Mouse (Mus musculus): ENCODE results near the gene Acot7. TPM values are rescaled to one million over a fixed set of nuclear protein-coding genes. Genes with fewer than 3 reads are reported as not detected.

Acot7 gene
- polyA plus RNA-seq, 1 experiment from 2014 or later: 51.1 TPM

GRCm38 (mm10) chr4:152201492-152201891, 23.6 kb downstream of the Acot7 start:
- DNase-seq (ENCODE audit: low spot score): no peak
- ATAC-seq (replicated peaks; ENCODE audit: low FRiP score): 0 out of 2 replicates have a peak, but pooled peaks have one; percentile 14
- H3K9me3 ChIP-seq (ENCODE audit: control insufficient read depth, low read length): no peaks in the 10 kb centered on the region
- no peak overlapping the region for H3K4me3 ChIP-seq (ENCODE audit: low read depth, low read length)
- no peaks in the 10 kb centered on the region for H3K27me3 ChIP-seq (replicated peaks; ENCODE audit: control insufficient read depth, insufficient read depth, low read length)
- no peak overlapping the region for H3K9ac ChIP-seq (ENCODE audit: low read depth, low read length)
- 33% methylated on average over 6 of the region's 6 CpGs for WGBS
- no peaks in the 10 kb centered on the region for H3K36me3 ChIP-seq (ENCODE audit: control insufficient read depth, insufficient read depth, low read length)
- H3K4me1 ChIP-seq (replicated peaks; ENCODE audit: control insufficient read depth, insufficient read depth, low read length): peaks cover 44% of the 10 kb centered on the region
- H3K4me2 ChIP-seq: no peak overlapping the region
- no peak overlapping the region for H3K27ac ChIP-seq (ENCODE audit: low read depth, low read length)

GRCm38 (mm10) chr4:152202418-152202817, 24.5 kb downstream of the Acot7 start:
- Histone ChIP-seq H3K27ac (ENCODE audit: low read depth, low read length) (no peak overlapping the region), H3K4me2 (no peak overlapping the region), H3K4me3 (ENCODE audit: low read depth, low read length) (no peak overlapping the region), H3K36me3 (ENCODE audit: control insufficient read depth, insufficient read depth, low read length) (no peaks in the 10 kb centered on the region), H3K9ac (ENCODE audit: low read depth, low read length) (no peak overlapping the region), H3K27me3 (replicated peaks; ENCODE audit: control insufficient read depth, insufficient read depth, low read length) (no peaks in the 10 kb centered on the region), H3K4me1 (replicated peaks; ENCODE audit: control insufficient read depth, insufficient read depth, low read length) (peaks cover 38% of the 10 kb centered on the region), H3K9me3 (ENCODE audit: control insufficient read depth, low read length) (no peaks in the 10 kb centered on the region)
- no peak for DNase-seq (ENCODE audit: low spot score)
- ATAC-seq (replicated peaks; ENCODE audit: low FRiP score): no peak
- 72% methylated on average over 1 of the region's 1 CpGs for WGBS

- 73% methylated on average over 3 of the region's 3 CpGs for WGBS
- no peaks in the 10 kb centered on the region for H3K9me3 ChIP-seq (ENCODE audit: control insufficient read depth, low read length)
- no peak overlapping the region for H3K9ac ChIP-seq (ENCODE audit: low read depth, low read length)
- DNase-seq (ENCODE audit: low spot score): no peak
- H3K27ac ChIP-seq (ENCODE audit: low read depth, low read length): no peak overlapping the region
- H3K4me2 ChIP-seq: no peak overlapping the region
- H3K4me1 ChIP-seq (replicated peaks; ENCODE audit: control insufficient read depth, insufficient read depth, low read length): peaks cover 34% of the 10 kb centered on the region
- ATAC-seq (replicated peaks; ENCODE audit: low FRiP score): no peak
- no peaks in the 10 kb centered on the region for H3K27me3 ChIP-seq (replicated peaks; ENCODE audit: control insufficient read depth, insufficient read depth, low read length)
- no peaks in the 10 kb centered on the region for H3K36me3 ChIP-seq (ENCODE audit: control insufficient read depth, insufficient read depth, low read length)
- no peak overlapping the region for H3K4me3 ChIP-seq (ENCODE audit: low read depth, low read length)
Measured at GRCm38 (mm10) chr4:152202905-152203304, 25.0 kb downstream of the Acot7 start.

GRCm38 (mm10) chr4:152204663-152205062, 26.7 kb downstream of the Acot7 start:
- Histone ChIP-seq H3K4me2 (no peak overlapping the region), H3K27ac (ENCODE audit: low read depth, low read length) (no peak overlapping the region), H3K4me3 (ENCODE audit: low read depth, low read length) (no peak overlapping the region), H3K4me1 (replicated peaks; ENCODE audit: control insufficient read depth, insufficient read depth, low read length) (peaks cover 32% of the 10 kb centered on the region), H3K27me3 (replicated peaks; ENCODE audit: control insufficient read depth, insufficient read depth, low read length) (no peaks in the 10 kb centered on the region), H3K36me3 (ENCODE audit: control insufficient read depth, insufficient read depth, low read length) (no peaks in the 10 kb centered on the region), H3K9me3 (ENCODE audit: control insufficient read depth, low read length) (no peaks in the 10 kb centered on the region), H3K9ac (ENCODE audit: low read depth, low read length) (no peak overlapping the region)
- DNase-seq (ENCODE audit: low spot score) (no peak), ATAC-seq (replicated peaks; ENCODE audit: low FRiP score) (peak; percentile 74)
- 76% methylated on average over 6 of the region's 6 CpGs for WGBS

GRCm38 (mm10) chr4:152206199-152206598, 28.3 kb downstream of the Acot7 start:
- DNase-seq (ENCODE audit: low spot score) (no peak), ATAC-seq (replicated peaks; ENCODE audit: low FRiP score) (no peak)
- no peaks in the 10 kb centered on the region for H3K27me3 ChIP-seq (replicated peaks; ENCODE audit: control insufficient read depth, insufficient read depth, low read length)
- H3K9me3 ChIP-seq (ENCODE audit: control insufficient read depth, low read length): no peaks in the 10 kb centered on the region
- H3K4me3 ChIP-seq (ENCODE audit: low read depth, low read length): no peak overlapping the region
- peaks cover 21% of the 10 kb centered on the region for H3K4me1 ChIP-seq (replicated peaks; ENCODE audit: control insufficient read depth, insufficient read depth, low read length)
- H3K36me3 ChIP-seq (ENCODE audit: control insufficient read depth, insufficient read depth, low read length): no peaks in the 10 kb centered on the region
- no peak overlapping the region for H3K4me2 ChIP-seq
- H3K27ac ChIP-seq (ENCODE audit: low read depth, low read length): no peak overlapping the region
- H3K9ac ChIP-seq (ENCODE audit: low read depth, low read length): no peak overlapping the region
- 68% methylated on average over 6 of the region's 6 CpGs for WGBS

GRCm38 (mm10) chr4:152209623-152210022, 31.7 kb downstream of the Acot7 start:
- no peaks in the 10 kb centered on the region for H3K27me3 ChIP-seq (replicated peaks; ENCODE audit: control insufficient read depth, insufficient read depth, low read length)
- ATAC-seq (replicated peaks; ENCODE audit: low FRiP score) (no peak), DNase-seq (ENCODE audit: low spot score) (no peak)
- peaks cover 13% of the 10 kb centered on the region for H3K4me1 ChIP-seq (replicated peaks; ENCODE audit: control insufficient read depth, insufficient read depth, low read length)
- no peak overlapping the region for H3K9ac ChIP-seq (ENCODE audit: low read depth, low read length)
- no peaks in the 10 kb centered on the region for H3K9me3 ChIP-seq (ENCODE audit: control insufficient read depth, low read length)
- no peak overlapping the region for H3K4me3 ChIP-seq (ENCODE audit: low read depth, low read length)
- H3K36me3 ChIP-seq (ENCODE audit: control insufficient read depth, insufficient read depth, low read length): no peaks in the 10 kb centered on the region
- H3K4me2 ChIP-seq: no peak overlapping the region
- 40% methylated on average over 4 of the region's 4 CpGs for WGBS
- H3K27ac ChIP-seq (ENCODE audit: low read depth, low read length): no peak overlapping the region

GRCm38 (mm10) chr4:152212091-152212505, 34.2 kb downstream of the Acot7 start:
- no peak for DNase-seq (ENCODE audit: low spot score)
- 73% methylated on average over 6 of the region's 6 CpGs for WGBS
- no peaks in the 10 kb centered on the region for H3K9me3 ChIP-seq (ENCODE audit: control insufficient read depth, low read length)
- no peak overlapping the region for H3K4me3 ChIP-seq (ENCODE audit: low read depth, low read length)
- H3K4me2 ChIP-seq: no peak overlapping the region
- no peaks in the 10 kb centered on the region for H3K27me3 ChIP-seq (replicated peaks; ENCODE audit: control insufficient read depth, insufficient read depth, low read length)
- H3K27ac ChIP-seq (ENCODE audit: low read depth, low read length): peak overlapping the region; percentile 39; the same call in 1 of the 2 replicates
- peaks cover 10% of the 10 kb centered on the region; the same call in 1 of the 2 replicates for H3K4me1 ChIP-seq (replicated peaks; ENCODE audit: control insufficient read depth, insufficient read depth, low read length)
- H3K9ac ChIP-seq (ENCODE audit: low read depth, low read length): no peak overlapping the region
- no peaks in the 10 kb centered on the region for H3K36me3 ChIP-seq (ENCODE audit: control insufficient read depth, insufficient read depth, low read length)
- ATAC-seq (replicated peaks; ENCODE audit: low FRiP score): peak; percentile 56

GRCm38 (mm10) chr4:152212531-152212930, 34.6 kb downstream of the Acot7 start:
- WGBS: 36% methylated on average over 5 of the region's 5 CpGs
- no peaks in the 10 kb centered on the region for H3K36me3 ChIP-seq (ENCODE audit: control insufficient read depth, insufficient read depth, low read length)
- H3K4me1 ChIP-seq (replicated peaks; ENCODE audit: control insufficient read depth, insufficient read depth, low read length): peaks cover 10% of the 10 kb centered on the region; the same call in 1 of the 2 replicates
- H3K9ac ChIP-seq (ENCODE audit: low read depth, low read length): no peak overlapping the region
- ATAC-seq (replicated peaks; ENCODE audit: low FRiP score) (peak; percentile 48), DNase-seq (ENCODE audit: low spot score) (no peak)
- H3K9me3 ChIP-seq (ENCODE audit: control insufficient read depth, low read length): no peaks in the 10 kb centered on the region
- no peak overlapping the region for H3K4me3 ChIP-seq (ENCODE audit: low read depth, low read length)
- H3K27ac ChIP-seq (ENCODE audit: low read depth, low read length): peak overlapping the region; percentile 39; the same call in 1 of the 2 replicates
- H3K4me2 ChIP-seq: no peak overlapping the region
- no peaks in the 10 kb centered on the region for H3K27me3 ChIP-seq (replicated peaks; ENCODE audit: control insufficient read depth, insufficient read depth, low read length)

- no peaks in the 10 kb centered on the region for H3K36me3 ChIP-seq (ENCODE audit: control insufficient read depth, insufficient read depth, low read length)
- H3K27me3 ChIP-seq (replicated peaks; ENCODE audit: control insufficient read depth, insufficient read depth, low read length): no peaks in the 10 kb centered on the region
- ATAC-seq (replicated peaks; ENCODE audit: low FRiP score) (no peak), DNase-seq (ENCODE audit: low spot score) (no peak)
- H3K4me2 ChIP-seq: no peak overlapping the region; the same call in 1 of the 2 replicates
- no peak overlapping the region for H3K27ac ChIP-seq (ENCODE audit: low read depth, low read length)
- no peak overlapping the region for H3K9ac ChIP-seq (ENCODE audit: low read depth, low read length)
- 66% methylated on average over 11 of the region's 11 CpGs for WGBS
- no peak overlapping the region for H3K4me3 ChIP-seq (ENCODE audit: low read depth, low read length)
- peaks cover 10% of the 10 kb centered on the region; the same call in 1 of the 2 replicates for H3K4me1 ChIP-seq (replicated peaks; ENCODE audit: control insufficient read depth, insufficient read depth, low read length)
- H3K9me3 ChIP-seq (ENCODE audit: control insufficient read depth, low read length): no peaks in the 10 kb centered on the region
Measured at GRCm38 (mm10) chr4:152212974-152213373, 35.0 kb downstream of the Acot7 start.

All from liver, embryonic 11.5 days (tissue).